Mouse (Mus musculus) heart, postnatal 0 days (tissue): ENCODE data around the gene Tmprss9.

ENCODE experiments used
- CTCF ChIP-seq: IDR thresholded peaks from 2 replicates; pipeline ENCODE4 v1.5.1; 2016; ENCODE audit warnings: antibody characterized with exemption, control low read depth, low read depth
- EP300 ChIP-seq: IDR thresholded peaks from 2 replicates; pipeline ENCODE4 v1.6.1; 2016; ENCODE audit warnings: antibody characterized with exemption, low read depth

GRCm38 (mm10) chr10:80904004-80904693, 32.5 kb downstream of the Tmprss9 start:
- no peak for TF ChIP-seq CTCF
- no peak for TF ChIP-seq EP300
